10 mouse cellular contexts compared by ENCODE assay signal in the genomic region with DNA sequence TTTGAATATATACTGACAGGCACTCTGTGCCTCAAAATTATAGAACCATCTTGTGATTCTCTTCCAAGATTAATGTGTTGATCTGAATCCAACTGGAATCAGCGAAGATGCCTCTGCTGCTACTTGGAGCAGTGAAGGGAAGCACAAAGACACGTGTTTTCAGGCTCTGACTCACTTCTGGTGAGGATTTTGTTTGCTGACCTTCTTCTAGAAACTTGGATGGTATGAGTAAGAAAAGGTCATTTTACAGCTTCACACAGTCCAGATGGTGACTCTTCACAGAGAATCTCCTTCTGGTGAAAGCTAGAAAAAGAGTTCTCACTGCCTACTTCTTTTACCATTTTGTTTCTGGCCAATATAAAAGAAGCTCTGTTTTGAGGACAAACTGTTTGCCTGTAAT.
DNase-seq lines count a peak whose midpoint lies in the region; ATAC-seq lines count a peak whose summit lies in the region.
"Had no signal": no experiment of that assay in that cellular context is flagged by ENCODE, and none has a peak within 500 bp of the region (broad histone marks: within the 10 kb centered on the region; RNA-seq: fewer than 3 reads in every experiment).

No protein-coding gene starts in this region.

- intact Hi-C loops in left cerebral cortex, postnatal 36 days (cut with DNase I), result no loop called here

- ATAC-seq in frontal cortex, adult (ENCODE audit: low TSS enrichment), result peak; percentile 97
- no peak for ATAC-seq in megakaryocyte-erythroid progenitor cell, adult 5-6 weeks (replicated peaks; ENCODE audit: low FRiP score, low TSS enrichment, poor library complexity, severe bottlenecking)
- ATAC-seq: inflammation-experienced regulatory T-cells, adult 6 months had no signal

- DNase-seq in layer of hippocampus, adult 18-20 months (ENCODE audit: low spot score in 2 of 2), result peak; percentile 15 to 48
- no peak for DNase-seq in layer of hippocampus, postnatal 10 days (ENCODE audit: low spot score in 2 of 2)
- DNase-seq in adrenal gland, postnatal 10 days, result peak; percentile 13
- DNase-seq in left cerebral cortex, postnatal 36 days (ENCODE audit: low spot score in 2 of 2), result peak; percentile 21 to 47
- DNase-seq in testis, postnatal 14 days (ENCODE audit: low spot score), result no peak
- DNase-seq: gastrocnemius, postnatal 36 days; spleen, adult 18-20 months had no signal

Comparison
In these comparisons a context has a peak if more than half of its experiments do, and no peak if none do; other contexts are left out.
1. DNase-seq: peak in layer of hippocampus, adult 18-20 months (2 of 2), adrenal gland, postnatal 10 days (single experiment) and left cerebral cortex, postnatal 36 days (2 of 2); none in layer of hippocampus, postnatal 10 days (0 of 2) and testis, postnatal 14 days (single experiment).